Mouse (Mus musculus) thymus, adult 2 months (tissue): ENCODE data around the gene Nhsl1. TPM values are rescaled to one million over a fixed set of nuclear protein-coding genes. Genes with fewer than 3 reads are reported as not detected.
"Not testable (repeated sequence)": the region's sequence is repeated elsewhere in the genome, so short reads cannot be mapped to it uniquely, and the experiment has no call there.

ENCODE experiments used
- DNase-seq: peaks from one replicate; pipeline ENCODE4 v3.0.0; 2021
- H3K27ac ChIP-seq: fragments of 200-500 bp; 2 replicates; pipeline ENCODE4 v1.5.1; 2012; ENCODE audit warnings: low read length, control low read depth; ENCODE audit not compliant: control insufficient read depth, insufficient read depth
- H3K27me3 ChIP-seq: fragments of 200-500 bp; 2 replicates; pipeline ENCODE4 v1.6.1; 2012; ENCODE audit warnings: mild to moderate bottlenecking, low read length, moderate library complexity, mixed read lengths; ENCODE audit not compliant: control insufficient read depth, insufficient read depth
- H3K36me3 ChIP-seq: fragments of 200-500 bp; 2 replicates; pipeline ENCODE4 v1.6.1; 2012; ENCODE audit warnings: mild to moderate bottlenecking, low read length, moderate library complexity; ENCODE audit not compliant: control insufficient read depth, insufficient read depth
- H3K4me1 ChIP-seq: fragments of 200-500 bp; replicated peaks from 2 replicates; pipeline ENCODE4 v1.6.1; 2012; ENCODE audit warnings: low read length; ENCODE audit not compliant: control insufficient read depth, insufficient read depth
- H3K4me3 ChIP-seq: fragments of 200-500 bp; 2 replicates; pipeline ENCODE4 v1.5.1; 2012; ENCODE audit warnings: mild to moderate bottlenecking, low read length, control low read depth, moderate library complexity; ENCODE audit not compliant: control insufficient read depth, insufficient read depth
- CTCF ChIP-seq: fragments of 200-500 bp; IDR thresholded peaks from 2 replicates; pipeline ENCODE4 v1.5.1; 2012; ENCODE audit warnings: mild to moderate bottlenecking, control low read depth, low read length, moderate library complexity, borderline replicate concordance; ENCODE audit not compliant: control insufficient read depth, poor library complexity, insufficient read depth; ENCODE audit errors: extremely low read depth
- POLR2A ChIP-seq: fragments of 200-500 bp; IDR thresholded peaks from 2 replicates; pipeline ENCODE4 v1.6.1; 2012; ENCODE audit warnings: mild to moderate bottlenecking, low read length, control low read depth, moderate library complexity; ENCODE audit not compliant: control insufficient read depth, poor library complexity, insufficient read depth; ENCODE audit errors: extremely low read depth
- WGBS: fragments of 180-500 bp; shearing (Covaris S2); methylation state at CpG from one replicate; pipeline ENCODE4 v1.1.7; 2018; 5-methylcytosine and 5-hydroxymethylcytosine counted together
- polyA plus RNA-seq: library from polyadenylated mRNA; depleted of rRNA; stranded (reverse); fragments of >200 nt; gene quantifications from 2 replicates; pipeline ENCODE4 v1.2.3, GENCODE M21; 2012

Gene Nhsl1
- polyA plus RNA-seq, 1 experiment, result 18.1 TPM

GRCm38 (mm10) chr10:18445603-18446358, 127.0 kb downstream of the Nhsl1 start:
- TF ChIP-seq CTCF (no peak), POLR2A (no peak)
- H3K36me3 ChIP-seq, result no peaks in the 10 kb centered on the region
- H3K27me3 ChIP-seq, result no peaks in the 10 kb centered on the region
- H3K4me1 ChIP-seq, result no peaks in the 10 kb centered on the region
- H3K4me3 ChIP-seq, result no peak overlapping the region
- no peak for DNase-seq
- no peak overlapping the region for H3K27ac ChIP-seq
- WGBS, result 92% methylated on average over 6 of the region's 6 CpGs

GRCm38 (mm10) chr10:18446359-18446820, 127.6 kb downstream of the Nhsl1 start:
- WGBS, result 66% methylated on average over 7 of the region's 7 CpGs
- no peaks in the 10 kb centered on the region for H3K27me3 ChIP-seq
- no peak overlapping the region for H3K27ac ChIP-seq
- H3K4me1 ChIP-seq, result no peaks in the 10 kb centered on the region
- DNase-seq, result no peak
- no peak overlapping the region for H3K4me3 ChIP-seq
- no peak for TF ChIP-seq CTCF
- H3K36me3 ChIP-seq, result no peaks in the 10 kb centered on the region

- Histone ChIP-seq H3K27me3 (no peaks in the 10 kb centered on the region), H3K27ac (no peak overlapping the region), H3K36me3 (no peaks in the 10 kb centered on the region), H3K4me3 (no peak overlapping the region), H3K4me1 (no peaks in the 10 kb centered on the region)
- WGBS, result 85% methylated on average over 4 of the region's 4 CpGs
- TF ChIP-seq CTCF (no peak), POLR2A (no peak)
- no peak for DNase-seq
These were observed 128.5 kb downstream of the Nhsl1 start for GRCm38 (mm10) chr10:18447299-18447698.

GRCm38 (mm10) chr10:18448896-18449295, 130.1 kb downstream of the Nhsl1 start:
- not testable (repeated sequence) for H3K4me3 ChIP-seq, H3K27ac ChIP-seq, H3K27me3 ChIP-seq, H3K36me3 ChIP-seq, H3K4me1 ChIP-seq, DNase-seq
- WGBS, result 97% methylated on average over 7 of the region's 7 CpGs

GRCm38 (mm10) chr10:18453380-18453779, 134.6 kb downstream of the Nhsl1 start:
- TF ChIP-seq CTCF (peak; percentile 73; the same call in 1 of the 2 replicates), POLR2A (no peak)
- no peak overlapping the region for H3K4me3 ChIP-seq
- 51% methylated on average over 4 of the region's 4 CpGs for WGBS
- H3K27ac ChIP-seq, result no peak overlapping the region
- no peaks in the 10 kb centered on the region for H3K4me1 ChIP-seq
- no peaks in the 10 kb centered on the region for H3K36me3 ChIP-seq
- DNase-seq, result peak; percentile 76
- H3K27me3 ChIP-seq, result no peaks in the 10 kb centered on the region

GRCm38 (mm10) chr10:18454161-18454560, 135.4 kb downstream of the Nhsl1 start:
- Histone ChIP-seq H3K27me3 (no peaks in the 10 kb centered on the region), H3K4me3 (no peak overlapping the region), H3K36me3 (no peaks in the 10 kb centered on the region), H3K4me1 (no peaks in the 10 kb centered on the region), H3K27ac (no peak overlapping the region)
- TF ChIP-seq CTCF, result no peak
- no peak for TF ChIP-seq POLR2A
- 86% methylated on average over 3 of the region's 3 CpGs for WGBS
- DNase-seq, result no peak

GRCm38 (mm10) chr10:18455301-18455920, 136.6 kb downstream of the Nhsl1 start:
- Histone ChIP-seq H3K27me3 (no peaks in the 10 kb centered on the region), H3K4me3 (no peak overlapping the region), H3K27ac (no peak overlapping the region), H3K4me1 (no peaks in the 10 kb centered on the region), H3K36me3 (no peaks in the 10 kb centered on the region)
- WGBS, result 95% methylated on average over 10 of the region's 10 CpGs
- TF ChIP-seq CTCF, result no peak
- no peak for TF ChIP-seq POLR2A
- no peak for DNase-seq
